Mouse (Mus musculus) gastrocnemius, adult 8-10 months (tissue): ENCODE results near the gene Sncg. TPM values are rescaled to one million over a fixed set of nuclear protein-coding genes. Genes with fewer than 3 reads are reported as not detected.

ENCODE experiments used
- DNase-seq, 2 experiments: peaks; one replicate each; pipeline ENCODE4 v3.0.0; 2022; ENCODE audit warnings: low spot score in 2 of 2
- total RNA-seq, 4 experiments: library from RNA; stranded (reverse); gene quantifications; 2 replicates each; pipeline ENCODE4 v1.2.4; 2022

Gene Sncg
- total RNA-seq, 4 experiments from 2014 or later, result 4.1 to 24.4 (median 9.9) TPM

GRCm38 (mm10) chr14:34343078-34343477 is 31.5 kb downstream of the Sncg start:
- DNase-seq, result no peak

- DNase-seq, result no peak
Observed at GRCm38 (mm10) chr14:34341993-34342392, 32.6 kb downstream of the Sncg start.

DNA sequence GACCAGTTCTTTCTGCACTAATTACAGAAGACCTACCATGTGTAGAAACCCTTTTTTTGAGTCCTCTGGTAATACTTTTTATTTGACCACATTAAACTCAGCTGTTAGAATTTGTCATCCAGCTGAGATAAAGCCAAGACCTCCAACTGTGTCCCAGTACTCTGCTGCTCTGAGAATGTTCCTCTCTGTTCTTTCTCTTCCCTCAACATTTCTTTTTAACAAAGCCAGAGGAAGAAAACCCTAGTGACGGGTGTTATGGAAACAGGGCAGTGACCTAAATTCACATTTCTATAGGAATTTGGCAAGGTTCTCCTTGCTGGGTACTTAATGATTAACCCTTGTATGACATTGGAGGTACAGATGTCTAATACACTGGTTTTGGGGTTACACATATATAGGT is 35.1 kb downstream of the Sncg start:
- no peak for DNase-seq

- DNase-seq, result no peak
Observed at GRCm38 (mm10) chr14:34332476-34332875, 42.1 kb downstream of the Sncg start.

- DNase-seq, result no peak
Observed at GRCm38 (mm10) chr14:34331886-34332285, 42.7 kb downstream of the Sncg start.

- no peak for DNase-seq
Observed at GRCm38 (mm10) chr14:34330657-34331158, 43.9 kb downstream of the Sncg start.

DNA sequence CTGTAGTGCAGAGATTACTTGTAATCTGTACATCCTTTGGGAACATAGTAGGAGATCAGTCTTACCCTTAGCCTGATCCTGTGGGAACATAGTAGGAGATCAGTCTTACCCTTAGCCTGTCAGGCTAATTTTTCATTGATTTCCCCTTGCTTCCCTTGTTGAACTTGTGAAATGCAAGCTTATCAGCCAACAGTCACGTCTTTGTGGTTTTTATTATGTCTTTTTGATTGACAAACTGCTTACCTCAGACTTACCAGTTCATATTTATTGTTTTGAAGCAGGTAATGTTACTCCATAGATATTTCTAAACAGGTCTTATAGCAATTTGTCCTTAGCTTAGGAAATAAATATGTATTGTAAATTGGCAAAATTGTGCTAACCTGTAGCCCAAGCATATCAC is 47.0 kb downstream of the Sncg start:
- DNase-seq, result no peak

- no peak for DNase-seq
Observed at GRCm38 (mm10) chr14:34326606-34327005, 48.0 kb downstream of the Sncg start.

GRCm38 (mm10) chr14:34323576-34324085 is 51.0 kb downstream of the Sncg start:
- DNase-seq, result no peak

Other genes with a start within 250 kb of the Sncg start
- under 1 TPM in 1 of 4 experiments, not detected in 3; 0.07 TPM for gene Npy4r, start 222.3 kb downstream of the Sncg start, total RNA-seq
- under 1 TPM in 2 of 4 experiments, not detected in 2; 0.02 to 0.03 TPM for gene Gprin2, start 173.1 kb downstream of the Sncg start, total RNA-seq
- under 1 TPM; 0.29 to 0.58 (median 0.39) TPM for gene Syt15, start 155.2 kb downstream of the Sncg start, total RNA-seq
- gene Shld2, start 64.3 kb downstream of the Sncg start, total RNA-seq, result 10 to 100 TPM; 10.7 to 14.8 (median 13.2) TPM
- 100 to 1,000 TPM; 118 to 138 (median 133) TPM for gene Glud1, start 64.1 kb downstream of the Sncg start, total RNA-seq
- not detected for gene Fam25c, start 19.4 kb downstream of the Sncg start, total RNA-seq
- gene Mmrn2, start 676 bp upstream of the Sncg start, total RNA-seq, result 1 to 10 TPM; 7.9 to 9.3 (median 9.0) TPM
- 10 to 100 TPM; 42.9 to 52.0 (median 48.1) TPM for gene Bmpr1a, start 128.6 kb upstream of the Sncg start, total RNA-seq
- gene 9230112D13Rik, start 148.0 kb upstream of the Sncg start, total RNA-seq, result not detected
- 1,000 to 10,000 TPM; 1,553 to 2,052 (median 1,838) TPM for gene Ldb3, start 213.9 kb upstream of the Sncg start, total RNA-seq
- not detected for gene Opn4, start 225.4 kb upstream of the Sncg start, total RNA-seq